Mouse (Mus musculus) lung, postnatal 10 days (tissue): ENCODE results near the gene Gm10310.
"Not testable (repeated sequence)": the region's sequence is repeated elsewhere in the genome, so short reads cannot be mapped to it uniquely, and the experiment has no call there.

Experiments used
- DNase-seq: peaks from one replicate; pipeline ENCODE4 v3.0.0; 2021

Gm10310 gene

DNA sequence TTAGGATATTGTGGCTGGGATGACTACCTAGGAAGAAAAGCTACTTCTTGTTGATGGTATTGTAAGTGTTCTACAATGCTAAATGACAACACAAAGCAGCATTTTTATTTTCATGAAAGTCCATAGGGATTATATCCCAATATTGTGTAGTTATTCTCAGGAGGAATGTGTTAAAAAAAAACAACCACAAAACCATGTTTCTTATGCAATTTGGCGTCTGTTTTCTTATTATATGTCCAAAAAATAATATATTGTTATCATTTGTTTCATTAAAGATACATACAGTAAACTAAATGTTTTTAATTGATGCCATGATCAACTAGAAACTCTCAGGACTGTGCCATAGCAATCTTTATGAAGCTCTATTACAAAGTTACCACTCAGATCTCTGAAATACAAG is at the start of gene Gm10310:
Gene Gm10310, minus strand, starts transcription at position 101 of the 400 bp plus-strand sequence.
- not testable (repeated sequence) for DNase-seq

DNA sequence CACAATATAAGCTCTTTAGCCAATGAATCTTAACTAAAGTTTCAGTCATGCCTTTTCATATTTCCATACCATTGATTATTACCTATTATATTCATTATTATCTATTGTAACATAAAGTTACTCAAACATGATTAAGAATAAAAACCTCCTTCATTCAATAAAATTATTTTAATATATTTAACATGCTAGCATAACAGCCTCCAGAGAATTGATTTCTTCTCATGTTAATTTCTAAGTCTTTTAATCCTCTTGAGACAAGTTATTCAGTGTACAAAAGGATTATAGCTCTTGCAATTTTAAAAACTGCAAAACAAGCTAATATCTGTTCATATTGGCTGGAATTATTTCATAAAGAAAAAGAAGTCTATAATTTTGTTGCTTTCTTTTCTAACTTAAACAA is 45.2 kb upstream of the Gm10310 start, which contains the start of gene Olfr821:
Gene Olfr821, plus strand, starts transcription at position 301 of the 400 bp plus-strand sequence.
- DNase-seq = no peak

DNA sequence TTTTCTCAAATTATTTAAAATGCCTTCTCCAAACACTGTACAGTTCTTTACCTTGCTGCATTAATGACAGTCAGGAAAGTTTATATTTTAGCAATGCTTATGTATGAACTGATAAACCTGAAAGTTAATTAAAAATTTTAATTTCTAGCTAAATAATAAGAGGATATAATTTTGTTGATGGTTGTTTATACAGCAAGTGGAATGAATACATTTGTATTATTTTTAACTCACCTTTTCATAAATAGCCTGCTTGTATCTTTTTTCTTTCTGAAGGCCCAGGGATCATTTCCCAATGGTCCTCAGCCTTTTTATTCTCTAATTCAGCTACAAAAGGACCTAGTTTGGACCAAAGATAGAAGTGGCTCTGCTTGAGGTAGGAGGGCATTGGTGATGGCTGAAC is 27.5 kb upstream of the Gm10310 start, which contains the start of gene Olfr820:
Gene Olfr820, plus strand, starts transcription at position 301 of the 400 bp plus-strand sequence.
- DNase-seq = no peak

DNA sequence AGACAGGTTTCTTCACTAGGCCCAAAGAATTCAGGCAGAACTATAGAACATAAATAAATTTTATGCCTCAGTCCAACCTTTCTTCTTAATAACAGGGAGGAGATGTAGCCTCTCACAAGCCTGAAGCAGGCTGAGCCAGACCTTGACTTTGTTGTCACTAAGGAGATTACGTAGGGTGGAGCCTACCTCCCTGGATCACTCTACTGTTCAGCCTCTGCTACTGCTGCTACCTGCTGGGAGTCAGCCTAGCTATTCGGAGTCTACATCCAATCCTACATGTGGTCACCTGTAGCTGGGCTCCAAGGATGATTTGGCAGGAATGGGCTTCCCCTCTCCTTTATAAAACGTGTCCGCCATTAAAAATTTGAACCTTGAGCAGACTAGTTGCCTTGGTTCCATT is 20.5 kb upstream of the Gm10310 start:
- not testable (repeated sequence) for DNase-seq

DNA sequence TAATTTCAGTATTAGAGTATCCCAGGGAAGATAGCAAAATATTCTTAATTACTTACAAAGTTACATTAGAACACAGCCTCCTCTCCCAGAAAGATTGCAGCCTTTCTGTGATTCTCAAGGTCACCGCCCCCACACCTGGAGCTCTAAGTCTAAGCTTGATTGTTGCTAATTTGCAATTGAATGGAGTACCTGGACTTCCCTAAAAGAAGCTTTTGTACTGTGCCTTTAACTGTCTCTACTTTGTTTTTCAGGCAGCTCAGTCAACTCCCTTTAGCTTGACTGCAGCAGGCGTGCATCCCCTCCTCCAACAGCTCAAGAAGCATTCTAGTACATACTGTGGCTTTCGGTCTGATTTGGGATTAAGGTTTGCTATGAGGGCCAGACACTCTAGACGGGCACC is 19.2 kb upstream of the Gm10310 start:
- DNase-seq = not testable (repeated sequence)

DNA sequence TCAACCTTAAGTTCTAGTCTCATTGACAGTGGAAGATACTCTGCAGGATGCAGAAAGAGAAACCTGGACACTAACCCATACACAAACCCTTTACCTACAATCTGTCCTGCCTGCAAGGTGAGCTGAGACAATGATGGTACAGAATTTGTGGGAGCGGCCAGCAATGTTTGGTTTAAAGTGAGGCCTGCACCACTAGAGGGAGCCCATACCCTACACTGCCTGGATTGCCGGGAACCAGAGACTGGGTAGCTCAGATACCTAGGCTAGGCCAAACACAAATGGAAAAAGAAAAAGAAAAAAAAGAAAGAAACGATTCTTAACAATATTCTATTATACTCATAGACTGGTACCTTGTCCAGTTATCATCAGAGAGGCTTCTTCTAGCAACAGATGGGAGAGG is 3.0 kb downstream of the Gm10310 start:
- not testable (repeated sequence) for DNase-seq

DNA sequence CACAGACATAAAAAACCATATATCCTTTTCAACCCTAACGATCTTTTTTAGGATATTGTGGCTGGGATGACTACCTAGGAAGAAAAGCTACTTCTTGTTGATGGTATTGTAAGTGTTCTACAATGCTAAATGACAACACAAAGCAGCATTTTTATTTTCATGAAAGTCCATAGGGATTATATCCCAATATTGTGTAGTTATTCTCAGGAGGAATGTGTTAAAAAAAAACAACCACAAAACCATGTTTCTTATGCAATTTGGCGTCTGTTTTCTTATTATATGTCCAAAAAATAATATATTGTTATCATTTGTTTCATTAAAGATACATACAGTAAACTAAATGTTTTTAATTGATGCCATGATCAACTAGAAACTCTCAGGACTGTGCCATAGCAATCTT is 8.8 kb downstream of the Gm10310 start, which contains the start of gene Olfr247:
Gene Olfr247, minus strand, starts transcription at position 101 of the 400 bp plus-strand sequence.
- DNase-seq = not testable (repeated sequence)

DNA sequence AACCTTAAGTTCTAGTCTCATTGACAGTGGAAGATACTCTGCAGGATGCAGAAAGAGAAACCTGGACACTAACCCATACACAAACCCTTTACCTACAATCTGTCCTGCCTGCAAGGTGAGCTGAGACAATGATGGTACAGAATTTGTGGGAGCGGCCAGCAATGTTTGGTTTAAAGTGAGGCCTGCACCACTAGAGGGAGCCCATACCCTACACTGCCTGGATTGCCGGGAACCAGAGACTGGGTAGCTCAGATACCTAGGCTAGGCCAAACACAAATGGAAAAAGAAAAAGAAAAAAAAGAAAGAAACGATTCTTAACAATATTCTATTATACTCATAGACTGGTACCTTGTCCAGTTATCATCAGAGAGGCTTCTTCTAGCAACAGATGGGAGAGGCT is 11.9 kb downstream of the Gm10310 start:
- DNase-seq = not testable (repeated sequence)

DNA sequence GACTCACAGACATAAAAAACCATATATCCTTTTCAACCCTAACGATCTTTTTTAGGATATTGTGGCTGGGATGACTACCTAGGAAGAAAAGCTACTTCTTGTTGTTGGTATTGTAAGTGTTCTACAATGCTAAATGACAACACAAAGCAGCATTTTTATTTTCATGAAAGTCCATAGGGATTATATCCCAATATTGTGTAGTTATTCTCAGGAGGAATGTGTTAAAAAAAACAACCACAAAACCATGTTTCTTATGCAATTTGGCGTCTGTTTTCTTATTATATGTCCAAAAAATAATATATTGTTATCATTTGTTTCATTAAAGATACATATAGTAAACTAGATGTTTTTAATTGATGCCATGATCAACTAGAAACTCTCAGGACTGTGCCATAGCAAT is 17.7 kb downstream of the Gm10310 start, which contains the start of gene Olfr819:
Gene Olfr819, minus strand, starts transcription at position 101 of the 400 bp plus-strand sequence.
- DNase-seq = not testable (repeated sequence)

DNA sequence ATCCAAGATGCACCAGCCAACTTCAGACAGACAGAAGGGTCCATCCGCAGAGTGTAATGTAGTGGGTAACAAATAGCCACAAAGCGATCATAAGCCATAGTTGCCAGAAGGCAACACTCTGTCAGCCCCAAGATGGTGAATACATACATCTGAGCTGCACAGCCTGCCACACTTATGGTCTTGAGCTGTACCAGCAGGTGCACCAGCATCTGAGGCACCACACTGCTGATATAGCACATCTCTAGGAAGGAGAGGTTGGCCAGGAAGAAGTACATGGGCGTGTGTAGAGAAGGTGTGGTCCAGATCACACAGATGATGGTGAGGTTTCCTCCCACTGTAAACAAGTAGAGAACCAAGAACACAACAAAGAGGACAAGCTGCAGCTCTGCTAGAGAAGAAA is 18.6 kb downstream of the Gm10310 start:
- not testable (repeated sequence) for DNase-seq

DNA sequence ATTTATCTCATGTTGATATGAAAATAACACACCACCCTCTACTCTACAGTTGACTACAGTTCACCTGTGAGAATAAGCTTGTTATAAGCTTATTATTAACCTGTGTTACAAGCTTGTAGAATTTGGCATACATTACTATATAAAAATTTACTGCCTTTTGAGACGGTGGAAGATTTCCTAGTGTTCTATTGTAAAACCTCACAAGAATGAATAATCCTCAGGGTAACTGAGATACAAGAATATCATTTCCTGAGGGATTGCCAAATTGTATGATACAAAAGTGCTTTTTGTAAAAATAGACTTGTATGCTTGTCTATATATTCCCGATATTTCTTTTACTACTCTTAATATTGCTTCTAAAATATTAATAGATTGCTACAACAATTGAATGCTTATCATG is 35.9 kb downstream of the Gm10310 start, which contains the start of gene Olfr818:
Gene Olfr818, minus strand, starts transcription at position 101 of the 400 bp plus-strand sequence.
- DNase-seq = no peak
